Mouse (Mus musculus): ENCODE results near the gene Gm20479.

DNA sequence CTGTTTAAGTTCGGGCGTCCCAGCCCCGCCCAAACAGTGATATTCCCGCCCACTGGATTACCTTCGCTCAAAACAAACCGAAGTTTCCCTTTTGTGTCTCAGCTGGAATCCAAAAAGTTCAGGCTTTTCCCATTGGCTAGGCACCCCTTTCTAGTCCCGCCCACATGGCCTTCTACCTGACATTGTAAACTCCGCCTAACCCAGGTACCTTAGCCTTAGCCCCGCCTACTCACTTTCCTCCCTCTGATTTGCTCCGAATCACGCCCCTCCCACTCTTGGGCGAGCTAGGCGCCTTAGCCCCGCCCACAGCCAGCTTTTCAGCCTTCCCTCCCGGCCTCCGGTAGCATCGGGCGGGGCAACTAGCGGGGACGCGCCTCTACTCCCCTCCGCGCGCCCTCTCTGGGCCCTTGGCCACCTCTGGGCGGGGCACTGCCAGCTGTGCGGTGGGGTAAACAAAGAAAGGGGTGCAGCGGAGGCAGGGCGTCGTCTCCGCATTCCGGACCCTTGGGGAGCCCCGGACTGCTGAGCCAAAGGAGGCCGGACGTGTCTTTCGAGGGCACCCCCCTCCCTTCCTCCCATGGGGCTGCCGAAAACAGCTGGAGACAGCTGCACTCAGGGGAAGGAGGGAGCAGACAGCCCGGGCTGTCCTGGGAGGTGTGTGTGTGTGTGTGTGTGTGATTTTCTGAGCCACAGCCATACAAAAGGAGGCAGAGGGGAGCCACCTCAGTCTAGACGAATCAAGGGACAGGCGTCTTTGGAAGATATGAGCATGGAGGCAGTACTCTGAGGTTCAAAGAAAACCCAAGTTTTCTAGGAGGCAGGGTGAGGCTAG is 26.3 kb downstream of the Gm20479 start:
- peak; percentile 8 for TF ChIP-seq POLR2A (IDR thresholded peaks at IDR 0.05; ENCODE audit: insufficient read depth, low read length)
- no peak for TF ChIP-seq CTCF (IDR thresholded peaks at IDR 0.05; ENCODE audit: low read depth, low read length)
